Mouse (Mus musculus) stomach, postnatal 0 days (tissue): ENCODE results near the gene Rdh19.

Experiments
- CTCF ChIP-seq: IDR thresholded peaks from 2 replicates; pipeline ENCODE4 v1.5.1; 2016; ENCODE audit warnings: antibody characterized with exemption, low read depth, mild to moderate bottlenecking, moderate library complexity
- EP300 ChIP-seq: optimal IDR thresholded peaks from 2 replicates; pipeline ENCODE3; 2016; ENCODE audit warnings: antibody characterized with exemption

DNA sequence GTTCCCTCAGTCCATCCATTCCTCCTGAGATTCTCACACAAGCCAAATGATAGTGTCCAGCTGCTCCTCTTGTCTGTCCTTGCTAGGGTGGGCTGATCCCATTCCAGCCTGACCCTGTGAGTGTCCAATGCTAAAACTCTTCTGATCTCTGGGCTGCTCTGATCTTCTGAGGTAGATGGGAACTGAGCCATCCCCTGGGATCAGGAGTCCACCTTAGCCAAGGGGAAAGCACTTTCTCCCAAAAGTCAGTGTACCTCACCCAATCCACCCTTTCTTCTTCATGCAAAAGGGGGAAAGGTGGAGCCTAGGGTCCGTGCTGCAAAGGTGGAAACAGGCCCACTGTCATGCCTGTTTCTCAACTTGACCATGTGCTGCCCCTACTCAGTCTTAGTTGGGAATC lies 41.8 kb downstream of the Rdh19 start:
- TF ChIP-seq CTCF = no peak
- no peak for TF ChIP-seq EP300
